Mouse (Mus musculus) kidney, postnatal 36 days (tissue): ENCODE results near the gene Znfx1.

ENCODE experiments used
- DNase-seq, 2 experiments: peaks; one replicate each; pipeline ENCODE4 v3.0.0; 2021 to 2022; ENCODE audit warnings: mixed read lengths in 2 of 2

Gene Znfx1

DNA sequence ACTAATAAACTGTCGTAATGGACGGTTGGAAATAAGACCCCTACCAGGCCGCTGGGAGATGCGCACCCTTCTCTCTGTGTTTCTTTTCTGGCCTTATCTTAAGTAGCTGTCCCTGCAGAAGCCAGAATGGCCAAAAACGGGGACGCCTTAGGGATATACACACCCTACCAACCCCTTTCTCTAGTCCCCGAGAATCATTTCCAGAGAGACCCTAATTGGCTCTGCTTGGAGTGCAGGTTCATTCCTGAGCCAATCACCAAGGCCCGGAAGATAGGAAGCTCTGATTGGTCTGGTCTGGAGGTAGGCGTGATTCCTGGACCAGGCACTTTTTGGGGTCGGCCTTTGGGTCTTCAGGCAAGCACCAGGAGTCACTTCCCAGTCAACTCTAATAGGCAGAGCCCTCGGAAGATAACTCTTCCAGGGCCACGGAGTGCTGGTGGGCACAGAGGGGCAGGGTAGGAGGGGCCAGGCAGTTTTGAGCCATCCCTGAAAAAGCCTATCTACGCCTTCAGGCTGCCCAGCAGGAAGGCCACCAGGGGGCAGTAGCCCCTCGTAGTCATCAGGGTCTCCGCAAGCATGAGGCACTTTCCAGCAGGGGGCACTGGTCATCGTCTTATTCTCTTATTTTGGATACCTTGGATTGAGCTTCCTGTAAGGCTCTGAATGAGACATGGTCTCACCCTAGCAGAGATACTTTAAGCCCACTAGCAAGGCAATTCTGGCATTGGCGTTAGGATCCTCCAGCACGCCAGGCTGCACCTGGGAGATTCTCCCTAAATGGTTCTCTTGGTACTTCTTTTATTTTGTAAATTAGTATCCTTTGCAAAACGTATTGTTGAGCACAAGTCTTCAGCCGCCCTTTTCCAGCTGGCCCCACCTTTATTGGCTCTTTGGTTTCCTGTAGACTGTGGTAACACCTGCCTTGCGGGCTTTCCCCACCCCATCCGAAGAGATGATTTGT is 9.1 kb upstream of the Znfx1 start:
- DNase-seq: peak; percentile 95 to 99

- DNase-seq: no peak
Measured at GRCm38 (mm10) chr2:167071266-167071640, 8.4 kb upstream of the Znfx1 start.

DNA sequence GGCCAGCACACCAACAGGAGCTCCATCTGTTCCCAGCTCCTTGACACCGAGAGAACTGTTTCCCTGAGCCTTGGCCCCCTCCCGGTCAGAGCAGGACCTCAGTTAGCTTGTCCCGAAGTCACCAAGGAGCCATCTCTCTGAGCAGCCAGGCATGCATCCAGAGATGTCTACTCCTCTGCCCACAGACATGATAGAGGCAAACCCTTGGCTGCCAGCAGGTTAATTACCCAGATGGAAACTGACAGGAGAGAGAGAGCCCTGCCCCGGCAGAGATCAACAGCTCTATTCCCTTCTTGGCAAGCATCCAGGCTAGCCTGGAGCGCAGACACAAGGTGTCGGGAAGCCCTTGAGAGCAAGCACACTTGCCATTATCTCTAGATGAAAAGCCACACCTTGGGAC is 7.5 kb upstream of the Znfx1 start:
- DNase-seq: peak; percentile 50 to 59

- no peak for DNase-seq
Measured at GRCm38 (mm10) chr2:167067575-167067974, 4.8 kb upstream of the Znfx1 start.

- no peak for DNase-seq
Measured at GRCm38 (mm10) chr2:167066528-167067516, 4.0 kb upstream of the Znfx1 start.

- no peak for DNase-seq
Measured at GRCm38 (mm10) chr2:167066031-167066430, 3.2 kb upstream of the Znfx1 start.

- DNase-seq: no peak
Measured at GRCm38 (mm10) chr2:167064601-167065295, 1.9 kb upstream of the Znfx1 start.

DNA sequence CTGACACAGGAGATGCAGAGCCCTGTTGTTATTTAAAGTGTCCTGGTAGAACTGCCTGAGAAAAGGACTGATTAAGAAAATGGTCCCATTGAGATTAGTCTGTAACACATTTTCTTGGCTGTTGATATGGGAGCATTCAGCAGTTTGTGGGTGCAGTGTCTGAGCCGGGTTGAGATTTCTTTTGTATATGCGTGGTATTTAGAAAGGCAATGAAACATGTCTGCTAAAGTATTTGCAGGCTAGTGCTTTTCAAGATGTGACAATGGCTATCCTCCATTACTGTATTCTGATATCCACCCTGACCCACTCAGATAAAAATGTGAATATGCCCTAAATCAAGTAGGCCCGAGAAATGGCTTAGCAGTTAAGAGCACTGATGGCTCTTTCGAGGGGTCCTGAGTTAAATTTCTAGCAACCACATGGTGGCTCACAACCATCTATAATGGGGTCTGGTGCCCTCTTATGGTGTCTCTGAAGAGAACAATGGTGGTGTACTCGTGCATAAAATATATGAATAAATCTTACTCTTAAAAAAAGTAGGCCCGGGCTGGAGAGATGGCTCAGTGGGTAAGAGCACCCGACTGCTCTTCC is 1.2 kb upstream of the Znfx1 start:
- DNase-seq: no peak

- peak; percentile 97 to 98 for DNase-seq
Measured at GRCm38 (mm10) chr2:167062497-167062911, 311 bp downstream of the Znfx1 start.

- no peak for DNase-seq
Measured at GRCm38 (mm10) chr2:167061381-167062034, 1.3 kb downstream of the Znfx1 start.

- no peak for DNase-seq
Measured at GRCm38 (mm10) chr2:167060761-167061160, 2.1 kb downstream of the Znfx1 start.

GRCm38 (mm10) chr2:167060360-167060759 is 2.5 kb downstream of the Znfx1 start:
- DNase-seq: peak in 1 of 2 experiments; percentile 37

- DNase-seq: peak; percentile 70 to 71
Measured at GRCm38 (mm10) chr2:167059960-167060359, 2.9 kb downstream of the Znfx1 start.

DNA sequence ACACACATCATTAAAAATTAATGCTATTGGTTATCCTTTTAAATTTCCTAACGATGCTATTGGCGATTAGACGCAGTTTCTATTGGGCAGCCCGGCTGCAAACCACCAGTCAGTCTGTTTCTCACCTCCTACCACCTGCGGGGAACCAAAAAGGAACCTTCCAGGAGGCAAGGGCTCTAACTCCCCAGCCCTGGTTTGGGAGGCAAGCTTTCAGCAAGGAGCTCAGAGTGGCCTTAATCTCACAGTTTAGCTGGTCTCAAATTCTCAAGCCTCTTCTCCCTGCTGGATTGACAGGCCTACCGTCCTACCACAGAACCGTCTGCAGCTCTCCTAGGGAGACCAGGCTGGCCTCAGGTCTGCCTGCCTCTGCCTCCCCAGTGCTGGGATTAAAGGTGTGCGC is 3.3 kb downstream of the Znfx1 start:
- peak in 1 of 2 experiments; percentile 44 for DNase-seq

- DNase-seq: no peak
Measured at GRCm38 (mm10) chr2:167058814-167059387, 3.9 kb downstream of the Znfx1 start.

DNA sequence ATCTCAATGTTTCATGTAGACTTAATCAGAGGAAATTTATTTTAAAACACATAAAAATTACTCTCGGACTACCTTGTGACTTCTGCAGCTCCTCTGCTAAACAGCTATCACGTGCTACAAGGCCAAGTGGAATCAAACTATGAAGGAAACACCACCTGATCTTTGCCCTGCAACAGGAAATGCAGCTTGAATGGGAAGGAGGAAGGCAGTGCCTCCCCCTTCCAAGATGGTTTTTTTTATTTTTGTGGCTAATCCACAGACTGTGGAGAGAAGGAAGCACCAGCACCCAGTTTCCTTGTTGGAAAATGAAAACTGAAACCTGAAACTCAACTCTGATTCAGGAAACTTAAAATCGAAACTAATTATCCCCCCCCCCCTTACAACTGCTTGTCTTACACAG is 4.6 kb downstream of the Znfx1 start:
- peak; percentile 63 to 82 for DNase-seq

- no peak for DNase-seq
Measured at GRCm38 (mm10) chr2:167056942-167057323, 5.9 kb downstream of the Znfx1 start.

DNA sequence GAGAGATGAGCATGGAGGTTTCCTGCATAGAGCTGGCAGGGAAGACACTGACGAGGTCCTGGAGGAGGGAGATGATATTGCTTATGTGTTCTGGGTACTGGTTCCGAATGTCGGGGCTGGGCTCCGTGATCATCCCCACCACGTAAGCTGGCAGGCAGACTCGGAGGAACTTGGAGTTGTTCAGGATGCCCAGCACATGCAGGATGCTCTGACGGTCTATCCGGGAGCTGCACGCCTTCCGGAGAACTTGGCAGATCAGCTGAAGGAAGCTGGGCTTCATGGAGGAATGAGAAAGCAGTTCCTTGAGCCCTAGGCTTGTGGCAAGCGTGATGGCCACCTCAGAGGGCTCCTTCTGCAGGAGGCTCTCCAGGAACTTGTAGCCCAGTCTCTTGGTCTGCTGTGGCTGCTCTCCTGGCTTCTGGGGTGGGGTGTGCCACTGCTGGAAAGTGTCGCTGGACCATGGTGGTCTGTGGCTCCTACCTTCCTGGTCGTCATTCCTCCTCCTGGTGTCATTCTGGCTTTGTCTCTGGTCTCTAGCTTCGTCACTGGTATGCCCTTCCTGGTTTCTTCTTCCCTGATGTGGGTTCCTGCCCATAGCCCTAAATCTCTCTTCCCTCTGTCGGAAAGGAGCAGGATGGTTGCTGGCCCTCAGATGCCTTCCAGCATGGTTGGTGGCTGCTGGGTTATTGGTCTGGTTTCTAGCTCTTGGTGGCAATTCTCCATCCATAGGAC is 6.4 kb downstream of the Znfx1 start:
- no peak for DNase-seq

- peak; percentile 67 to 75 for DNase-seq
Measured at GRCm38 (mm10) chr2:167055386-167055785, 7.4 kb downstream of the Znfx1 start.

DNA sequence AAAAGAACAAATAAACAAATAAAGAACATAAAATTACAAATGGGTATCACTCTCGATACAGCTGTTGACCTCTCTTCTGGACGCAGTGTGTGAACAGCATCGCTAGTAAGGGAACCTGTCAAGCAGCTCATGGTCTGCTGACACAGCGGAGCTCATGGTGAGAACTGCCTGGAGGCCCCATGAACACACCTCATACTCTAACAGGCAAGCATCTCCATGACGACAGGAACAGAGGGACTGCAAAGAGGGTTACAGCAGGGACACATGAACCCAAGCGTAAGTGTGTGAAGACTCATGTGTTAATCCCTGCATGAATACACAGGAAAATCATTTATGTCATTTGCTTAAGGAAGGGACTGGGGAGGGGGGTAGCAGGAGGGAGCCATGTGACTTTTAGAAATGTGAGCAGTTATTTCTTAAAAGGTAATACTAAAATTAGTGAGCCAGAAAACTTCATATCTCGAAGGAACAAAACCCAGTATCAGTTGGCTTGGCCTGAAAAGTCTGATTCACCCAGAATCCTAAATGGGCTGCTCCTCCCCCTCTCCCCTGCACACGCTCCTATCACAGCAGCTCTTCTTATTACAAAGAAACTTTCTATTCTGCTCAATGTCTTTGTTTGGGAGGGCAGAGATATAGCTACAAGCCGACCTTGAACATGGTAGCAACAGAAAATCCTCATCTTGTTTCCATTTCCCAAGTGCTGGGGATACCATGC is 9.5 kb downstream of the Znfx1 start:
- no peak for DNase-seq
